ENCODE assay signal across 8 mouse cellular contexts in the genomic region with DNA sequence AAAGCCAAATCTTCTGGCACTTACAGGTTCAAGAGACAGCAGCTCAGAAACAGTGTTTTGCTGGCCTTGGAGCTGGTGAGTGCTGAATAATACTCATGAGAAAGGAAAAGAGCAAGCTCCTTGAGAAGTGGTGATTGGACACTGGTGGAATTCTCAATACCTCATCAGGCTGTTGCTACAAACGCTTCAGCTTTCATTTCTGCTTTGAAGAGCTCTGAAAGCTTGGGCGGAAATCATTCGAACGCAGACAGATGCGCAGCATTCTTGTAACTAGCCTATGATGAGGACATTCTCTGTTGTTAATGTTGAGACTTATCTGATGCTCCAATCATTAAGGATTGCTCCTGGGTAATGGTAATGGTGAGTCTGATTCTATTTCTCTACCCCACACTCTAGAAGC. TPM values are rescaled to one million over a fixed set of nuclear protein-coding genes. Genes with fewer than 3 reads are reported as not detected.
DNase-seq lines count a peak whose midpoint lies in the region; ATAC-seq and TF ChIP-seq lines count a peak whose summit lies in the region.

TSS of gene Ktn1 (plus strand) at position 231 of the 400 bp plus-strand sequence.

- H3K27ac ChIP-seq in forebrain, embryonic 10.5 days, result peak within 1 kb of the TSS; percentile 98
- peak within 1 kb of the TSS; percentile 95 for H3K27ac ChIP-seq in limb, embryonic 14.5 days (replicated peaks; ENCODE audit: low read depth, low read length)
- H3K27ac ChIP-seq in olfactory bulb, adult 2 months (ENCODE audit: insufficient read depth, low read depth, low read length), result 0 out of 2 replicates have a peak within 1 kb of the TSS, but pooled peaks have one; percentile 43

- ATAC-seq in limb, embryonic 14.5 days (ENCODE audit: low FRiP score, low read depth), result no peak

- H3K4me2 ChIP-seq in limb, embryonic 14.5 days (replicated peaks; ENCODE audit: low read depth, low read length, severe bottlenecking), result peak within 1 kb of the TSS; percentile 74

- H3K36me3 ChIP-seq in forebrain, embryonic 10.5 days (replicated peaks), result peaks cover 4% of the 10 kb centered on the region
- no peaks in the 10 kb centered on the region for H3K36me3 ChIP-seq in limb, embryonic 14.5 days (ENCODE audit: control insufficient read depth, insufficient read depth, low read length)

- H3K4me1 ChIP-seq in forebrain, embryonic 10.5 days, result peaks cover 22% of the 10 kb centered on the region
- peaks cover 8% of the 10 kb centered on the region for H3K4me1 ChIP-seq in limb, embryonic 14.5 days (ENCODE audit: control insufficient read depth, insufficient read depth, low read length)
- H3K4me1 ChIP-seq in olfactory bulb, adult 2 months (ENCODE audit: control insufficient read depth, insufficient read depth, low read length), result peaks cover 2% of the 10 kb centered on the region

- H3K9ac ChIP-seq in limb, embryonic 14.5 days (ENCODE audit: low read depth, low read length, severe bottlenecking), result peak within 1 kb of the TSS; percentile 95

- no peaks in the 10 kb centered on the region for H3K9me3 ChIP-seq in forebrain, embryonic 10.5 days
- H3K9me3 ChIP-seq in limb, embryonic 14.5 days (ENCODE audit: control insufficient read depth, low read length), result no peaks in the 10 kb centered on the region

- peaks cover 7% of the 10 kb centered on the region; the same call in 1 of the 2 replicates for H3K27me3 ChIP-seq in forebrain, embryonic 10.5 days (ENCODE audit: poor library complexity, severe bottlenecking)
- no peaks in the 10 kb centered on the region for H3K27me3 ChIP-seq in limb, embryonic 14.5 days (ENCODE audit: control insufficient read depth, insufficient read depth, low read length)

- intact Hi-C loops in heart, postnatal 36 days (cut with DNase I), result loop anchor here (5.0 kb wide), 1 partner anchor 81 kb away; no protein-coding TSS in a partner anchor

- H3K4me3 ChIP-seq in forebrain, embryonic 10.5 days, result peak within 1 kb of the TSS; percentile 96
- H3K4me3 ChIP-seq in limb, embryonic 14.5 days (replicated peaks; ENCODE audit: low read length), result peak within 1 kb of the TSS; percentile 99
- H3K4me3 ChIP-seq in olfactory bulb, adult 2 months (ENCODE audit: insufficient read depth, low read depth, low read length), result peak within 1 kb of the TSS; percentile 90

- TF ChIP-seq POLR2A in limb, embryonic 14.5 days (IDR thresholded peaks at IDR 0.05; ENCODE audit: borderline replicate concordance, extremely low read depth, insufficient read depth, insufficient read length), result no peak
- no peak for TF ChIP-seq POLR2A in olfactory bulb, adult 2 months (IDR thresholded peaks at IDR 0.05; ENCODE audit: insufficient read depth, low read depth, low read length)

- WGBS in forebrain, embryonic 10.5 days, result 58% methylated on average over 5 of the region's 5 CpGs
- 53% methylated on average over 5 of the region's 5 CpGs for WGBS in limb, embryonic 14.5 days
- 47% methylated on average over 5 of the region's 5 CpGs for WGBS in olfactory bulb, adult 2 months

- TF ChIP-seq CTCF in olfactory bulb, adult 2 months (IDR thresholded peaks at IDR 0.05; ENCODE audit: insufficient read depth, low read depth, low read length), result no peak

- no peak for DNase-seq in layer of hippocampus, adult 18-20 months (ENCODE audit: low spot score in 2 of 2)
- DNase-seq in layer of hippocampus, adult 9-11 months, result no peak
- DNase-seq in T-cell, adult 2 months (ENCODE audit: low spot score), result peak; percentile 2
- DNase-seq in forebrain, embryonic 10.5 days (ENCODE audit: extremely low spot score, low spot score), result no peak
- no peak for DNase-seq in heart, postnatal 36 days
- no peak for DNase-seq in limb, embryonic 14.5 days (ENCODE audit: low spot score)
- no peak for DNase-seq in Muller cell, postnatal 12 days (ENCODE audit: inconsistent ontology term)

RNA-seq across cellular contexts. Expression of gene Ktn1, which starts in this region (rescaled TPM):
- total RNA-seq in layer of hippocampus, adult 18-20 months (2021), result 10 to 100 TPM; 77.6 to 81.7 TPM
- 66.5 and 68.7 TPM in 2 replicates for polyA plus RNA-seq in forebrain, embryonic 10.5 days (2016; fragmentation: Nextera tagmentation; extraction: Ambion mirVana)
- total RNA-seq in heart, postnatal 36 days (2021), result 100 to 1,000 TPM; 205 to 218 TPM
- 38.2 and 53.2 TPM in 2 replicates for polyA plus RNA-seq in limb, embryonic 14.5 days (2012; rRNA removed)
- 61.1 TPM in 2 replicates for polyA plus RNA-seq in limb, embryonic 14.5 days (2014; fragmentation: Nextera tagmentation; extraction: Ambion mirVana)
- 77.8 TPM in 1 of 2 replicates, not detected in the other for polyA plus RNA-seq in olfactory bulb, adult 2 months (2012; ENCODE audit: insufficient read depth, insufficient read length, low replicate concordance, missing spikeins)

Comparison
In these comparisons a context has a peak if more than half of its experiments do, and no peak if none do; other contexts are left out.
1. H3K27ac ChIP-seq: peak in every context shown above with its lines; median percentile 98 in forebrain, embryonic 10.5 days; 95 in limb, embryonic 14.5 days; 43 in olfactory bulb, adult 2 months.